Mouse (Mus musculus) hindlimb bud, embryonic 11.5 days (tissue): ENCODE data around the gene Efna5.

Experiments used
- DNase-seq: peaks from one replicate; pipeline ENCODE4 v3.0.0-alpha.2; 2012; ENCODE audit warnings: low read depth, low spot score; ENCODE audit errors: extremely low spot score

The Efna5 gene

DNA sequence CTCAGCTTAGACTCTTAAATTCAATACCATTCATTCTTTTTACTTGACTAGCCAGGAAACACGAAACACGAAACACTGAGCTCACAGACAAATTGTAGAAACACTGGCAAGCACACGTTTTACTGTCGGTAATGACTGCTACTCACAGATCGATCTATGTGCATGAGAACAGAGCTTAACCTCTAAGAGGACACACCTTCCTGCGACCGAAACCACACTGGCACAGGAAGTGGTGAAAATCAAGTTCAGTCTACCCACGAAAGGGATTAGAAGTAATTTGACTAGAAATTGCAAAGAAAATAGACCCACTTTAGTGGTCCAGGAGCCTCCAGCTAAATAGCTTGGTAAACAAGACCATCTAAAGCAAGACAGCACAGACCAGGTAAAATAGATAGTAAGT lies 23.8 kb downstream of the Efna5 start:
- no peak for DNase-seq

DNA sequence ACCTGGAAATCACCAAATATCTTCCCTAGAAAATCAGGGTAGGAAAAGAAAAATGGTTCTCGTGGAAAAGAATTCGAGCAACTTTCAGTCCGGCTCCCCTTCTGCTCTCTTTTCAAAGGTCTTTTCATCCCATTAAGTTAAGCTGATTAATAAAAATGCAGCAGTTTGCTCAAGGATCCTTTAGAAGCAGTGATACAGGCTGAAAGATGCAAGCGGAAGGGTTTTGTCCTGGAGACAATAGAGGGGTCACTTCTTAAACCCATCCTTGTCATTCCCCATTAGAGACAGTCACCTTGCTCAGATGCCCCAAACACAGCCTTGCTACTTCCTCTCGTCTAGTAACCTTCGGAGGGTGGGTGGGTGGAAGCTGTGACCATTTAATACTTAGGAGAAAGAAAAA lies 27.4 kb downstream of the Efna5 start:
- DNase-seq = no peak

DNA sequence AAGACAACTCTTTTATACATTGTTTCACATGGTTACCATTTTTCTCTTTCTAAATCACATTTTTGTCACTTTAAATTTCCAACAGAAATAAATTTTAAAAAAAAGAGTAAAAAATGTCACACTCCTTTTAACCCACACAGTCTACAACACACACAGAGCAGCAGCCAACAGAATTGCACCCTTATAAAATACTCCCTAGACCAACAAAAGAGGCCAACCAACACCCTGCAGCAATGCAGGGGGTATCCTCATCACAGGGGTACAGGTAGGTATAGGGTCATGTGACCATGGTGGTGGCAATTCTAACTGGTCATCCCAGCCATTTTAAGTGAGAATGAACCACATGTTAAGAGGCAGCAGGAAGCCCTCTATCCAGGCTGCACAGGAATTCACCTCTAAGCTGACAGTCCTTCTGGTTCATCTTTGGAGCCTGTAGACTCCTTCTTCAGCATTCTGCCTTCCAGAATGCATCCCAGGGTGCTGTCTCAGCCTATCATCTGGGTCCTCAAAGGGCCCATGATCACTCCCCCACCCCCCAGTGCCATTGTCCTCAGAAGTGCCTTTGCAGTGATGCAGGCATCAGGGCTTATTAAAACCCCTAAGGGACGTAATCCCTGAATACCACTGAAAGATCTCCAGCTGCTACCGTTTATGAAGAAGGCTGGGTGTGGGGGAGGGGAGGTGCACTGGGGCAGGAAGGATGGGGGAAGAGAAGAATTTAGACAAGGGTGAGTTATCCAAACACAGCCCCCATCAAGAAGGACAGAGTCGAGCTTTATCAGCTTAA lies 28.1 kb downstream of the Efna5 start:
- DNase-seq = no peak

DNA sequence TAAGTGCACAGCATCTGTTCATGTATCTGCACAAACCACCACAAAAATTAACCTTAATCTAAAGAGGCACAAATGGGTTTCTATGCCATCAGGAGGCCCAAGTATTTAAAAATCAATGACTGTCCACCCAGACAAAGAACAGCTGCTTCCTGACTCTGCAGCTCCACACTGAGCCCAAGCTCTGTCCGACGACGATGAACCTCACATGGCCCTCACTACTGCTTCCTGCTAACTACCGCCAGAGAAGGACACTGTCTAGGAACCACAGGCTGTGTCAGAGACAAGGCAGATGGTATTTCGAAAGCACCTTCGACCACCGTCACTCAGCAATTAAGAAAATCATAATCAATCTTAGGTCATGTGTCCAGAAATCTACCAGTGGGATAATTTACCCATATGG lies 29.8 kb downstream of the Efna5 start:
- no peak for DNase-seq

DNA sequence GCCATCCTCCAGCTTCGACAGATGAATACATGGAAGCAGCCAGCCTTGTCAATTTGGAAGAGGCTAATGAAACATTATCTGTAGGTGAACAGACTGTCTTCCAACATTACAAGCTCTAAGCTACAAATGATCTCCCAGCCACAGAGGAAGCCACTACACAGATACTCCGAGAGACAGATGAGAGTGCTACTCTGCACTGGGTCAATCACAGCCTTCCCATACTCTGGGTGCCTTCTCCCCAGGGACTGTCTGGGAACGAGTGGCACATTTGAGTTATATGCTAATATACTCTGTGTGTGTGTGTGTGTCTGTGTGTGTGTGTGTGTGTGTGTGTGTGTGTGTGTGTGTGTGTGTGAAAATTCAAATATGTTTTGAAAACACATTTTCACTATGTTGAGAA lies 30.5 kb downstream of the Efna5 start:
- no peak for DNase-seq

DNA sequence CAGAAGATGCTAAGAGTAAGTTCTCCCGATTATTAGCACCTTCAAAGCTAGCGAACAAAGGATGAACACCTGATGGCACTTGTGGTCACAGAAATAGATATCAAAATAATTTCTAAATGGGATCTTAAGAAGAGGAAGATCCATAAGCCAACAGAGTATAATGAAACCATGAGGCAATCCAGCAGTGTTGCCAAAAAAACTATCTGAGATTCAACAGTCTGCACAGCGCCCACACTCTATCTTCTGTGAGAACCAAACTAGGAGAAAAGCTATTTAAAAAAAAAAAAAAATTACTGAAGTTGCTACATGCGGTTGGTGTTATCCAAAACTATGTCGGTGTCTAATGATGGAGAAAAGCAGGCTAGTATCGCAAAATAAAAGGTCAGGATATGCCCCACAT lies 31.4 kb downstream of the Efna5 start:
- DNase-seq = no peak

DNA sequence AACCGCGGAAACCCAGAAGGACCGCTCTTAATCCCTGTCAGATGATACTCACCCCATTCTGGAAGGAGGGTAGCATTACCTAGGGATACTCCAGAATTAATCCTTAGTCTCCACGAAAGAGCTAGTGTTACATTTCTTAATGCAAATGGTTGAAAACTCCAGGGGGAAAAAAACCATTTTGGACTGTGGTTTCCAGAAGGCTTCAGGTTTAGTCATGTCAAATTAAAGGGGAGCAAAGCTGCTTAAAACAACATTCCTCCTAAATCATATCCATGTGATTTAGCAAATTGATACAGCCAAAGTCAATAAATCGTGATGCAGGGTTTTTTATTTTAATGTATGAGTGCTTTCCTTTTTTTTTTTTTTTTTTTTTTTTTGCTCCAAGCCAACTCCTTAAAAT lies 35.5 kb downstream of the Efna5 start:
- DNase-seq = no peak

DNA sequence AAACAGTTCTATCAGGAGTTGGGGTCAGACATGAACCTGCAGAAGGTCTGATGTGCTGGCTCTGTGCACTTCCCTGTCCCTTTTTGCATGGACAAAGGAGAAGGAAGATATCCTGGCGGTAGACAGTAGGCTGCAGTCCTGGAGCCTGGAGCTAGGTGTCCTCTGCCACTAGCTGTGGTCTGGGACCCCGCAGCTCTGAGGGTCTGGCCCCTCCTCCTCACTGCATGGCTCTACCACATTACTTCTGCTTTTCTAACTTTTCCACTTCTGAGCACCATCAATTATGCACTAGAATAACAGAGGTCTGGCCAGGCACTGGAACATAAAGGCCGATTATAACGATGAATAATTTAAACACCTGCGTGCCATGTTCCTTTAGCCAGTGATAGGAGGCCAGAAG lies 36.8 kb downstream of the Efna5 start:
- DNase-seq = no peak

DNA sequence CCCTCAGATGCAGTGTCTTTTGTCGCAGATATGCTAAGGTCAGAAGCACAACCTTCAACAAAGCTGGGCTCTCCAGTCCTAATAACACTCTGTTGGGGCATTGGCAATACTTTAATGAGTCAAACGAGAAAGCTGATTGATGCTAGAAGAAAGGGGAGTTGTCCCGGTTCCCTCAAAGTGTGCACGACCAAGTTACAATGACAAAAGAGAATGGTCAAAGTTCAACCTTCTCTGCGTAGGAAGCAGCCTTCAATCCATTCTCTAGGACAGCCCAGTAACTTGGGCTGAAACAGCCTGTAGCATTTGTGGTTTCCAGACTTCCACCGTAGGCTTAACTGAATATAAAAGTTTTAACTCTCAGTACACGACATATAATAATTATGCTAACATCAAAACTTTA lies 43.8 kb downstream of the Efna5 start:
- no peak for DNase-seq

DNA sequence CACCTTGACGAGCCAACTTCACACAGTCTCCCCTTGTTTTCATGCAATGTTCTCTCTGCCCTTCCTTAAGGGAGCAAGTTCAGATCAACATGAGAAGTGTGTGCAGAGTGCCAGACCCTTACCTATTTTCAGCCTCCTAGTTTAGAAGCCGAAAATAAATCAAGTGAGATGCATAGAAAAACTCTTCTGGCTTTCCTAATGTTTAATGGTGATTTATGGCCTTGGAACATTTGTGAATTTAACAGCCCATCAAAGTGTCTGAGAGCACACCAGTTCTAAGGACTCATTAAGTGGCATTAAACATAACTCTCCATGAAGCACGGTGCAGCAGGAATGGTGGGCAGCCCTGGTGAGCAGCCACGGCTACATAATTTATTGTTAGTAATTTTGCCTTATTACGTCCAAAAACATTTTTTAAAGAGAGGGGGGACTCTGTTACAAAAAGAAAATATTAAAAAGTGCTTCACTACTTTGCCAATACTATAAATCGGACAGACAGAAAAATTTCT lies 44.5 kb downstream of the Efna5 start:
- DNase-seq = peak; percentile 87

DNA sequence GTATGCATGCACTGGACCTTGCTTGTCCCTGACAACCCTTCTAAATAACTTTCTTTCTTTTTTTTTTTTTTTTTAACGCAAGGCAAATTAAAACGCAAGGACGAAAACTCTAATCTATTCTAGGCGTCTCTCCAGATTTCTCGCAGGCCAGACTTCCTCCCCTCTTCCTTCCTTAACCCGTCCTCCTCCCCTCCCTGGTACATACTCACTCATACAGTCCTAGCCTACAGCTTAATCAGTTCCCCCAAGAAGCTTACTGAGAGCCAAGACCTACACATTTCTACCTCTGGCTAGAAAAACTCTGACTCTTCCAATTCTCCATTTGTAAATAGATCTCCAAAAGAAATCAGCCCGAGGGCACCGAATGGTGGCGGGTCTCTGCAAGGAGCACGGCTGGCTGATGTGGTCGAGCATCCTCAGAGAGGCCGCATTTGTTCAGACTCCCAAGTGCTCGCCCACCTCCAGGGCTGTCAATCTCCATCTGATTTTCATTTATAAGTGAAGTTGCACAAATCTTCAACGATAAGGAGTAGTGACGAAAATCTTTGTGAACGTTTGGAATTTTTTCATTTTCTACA lies 48.5 kb downstream of the Efna5 start:
- DNase-seq = no peak

DNA sequence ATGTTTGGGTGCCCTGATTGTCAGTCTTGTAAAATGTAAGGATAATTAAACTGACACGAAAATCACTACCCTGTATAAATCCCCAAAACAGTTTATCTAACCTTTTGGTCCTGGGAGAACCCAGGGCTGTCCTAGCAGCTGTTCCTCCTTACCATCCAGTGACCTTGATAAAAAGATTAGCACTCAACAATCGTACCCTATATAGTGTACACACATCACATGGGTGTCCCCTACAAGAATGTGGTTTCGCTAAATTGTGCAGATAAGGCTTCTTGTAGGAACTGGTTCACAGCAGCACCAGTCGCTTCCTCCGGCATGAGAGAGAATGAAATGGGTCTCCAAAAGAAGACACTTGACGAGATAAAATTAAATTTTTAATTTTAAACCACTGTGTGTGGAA lies 53.6 kb downstream of the Efna5 start:
- no peak for DNase-seq

DNA sequence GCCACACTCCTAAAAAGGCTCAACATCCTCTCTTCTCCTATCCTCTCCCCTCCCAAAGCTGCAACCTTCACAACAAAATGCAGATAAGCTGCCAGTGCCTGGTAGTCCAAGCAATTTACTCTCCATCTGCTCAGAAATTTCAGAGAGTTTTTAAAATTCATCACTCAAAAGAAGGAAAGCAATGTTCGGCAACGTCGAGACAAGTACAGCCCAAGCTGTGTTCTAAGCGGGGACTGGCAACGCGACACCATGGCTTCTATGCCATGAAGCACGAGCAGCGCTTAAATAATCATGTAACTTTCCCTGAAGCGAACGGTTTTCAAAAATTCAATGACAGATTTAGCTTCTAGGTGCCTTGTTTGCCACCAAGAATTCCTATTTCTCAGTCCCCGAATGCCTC lies 59.9 kb downstream of the Efna5 start:
- DNase-seq = no peak

DNA sequence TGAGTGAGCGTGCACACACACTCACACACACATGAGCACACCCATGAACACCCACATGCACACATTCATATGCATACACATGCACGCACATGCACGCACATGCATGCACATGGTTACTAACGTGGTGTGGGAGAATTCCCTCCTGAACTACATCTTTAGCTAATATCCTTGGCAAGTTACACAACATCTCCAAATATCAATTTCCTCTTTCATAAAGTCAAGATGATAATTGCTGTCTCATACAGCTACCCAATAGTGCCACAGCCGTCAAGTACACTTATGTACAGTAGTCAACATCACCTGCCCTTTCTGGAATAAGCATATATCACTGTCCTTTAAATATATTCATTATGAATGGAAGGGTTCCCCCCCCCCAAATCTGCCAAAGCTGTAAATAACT lies 61.2 kb downstream of the Efna5 start:
- no peak for DNase-seq

DNA sequence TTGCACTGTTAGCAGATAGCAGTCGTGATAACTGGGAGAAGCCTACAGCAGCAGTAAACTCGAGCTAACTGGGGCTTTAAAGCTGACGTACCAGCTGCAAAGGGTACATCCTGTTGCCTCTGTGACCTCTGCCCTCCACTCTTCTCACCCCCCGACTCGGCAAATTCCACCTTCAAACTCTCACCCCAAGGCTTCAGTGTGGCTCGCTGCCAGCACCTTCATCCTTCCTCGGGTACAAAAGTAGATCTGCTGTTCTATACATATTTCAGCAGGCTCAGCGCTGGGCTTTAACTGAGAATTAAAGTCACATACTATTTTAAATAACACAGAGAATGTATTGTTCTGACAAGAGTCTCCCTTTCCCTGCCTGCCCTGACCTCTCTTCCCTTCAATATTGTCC lies 62.3 kb downstream of the Efna5 start:
- DNase-seq = no peak

DNA sequence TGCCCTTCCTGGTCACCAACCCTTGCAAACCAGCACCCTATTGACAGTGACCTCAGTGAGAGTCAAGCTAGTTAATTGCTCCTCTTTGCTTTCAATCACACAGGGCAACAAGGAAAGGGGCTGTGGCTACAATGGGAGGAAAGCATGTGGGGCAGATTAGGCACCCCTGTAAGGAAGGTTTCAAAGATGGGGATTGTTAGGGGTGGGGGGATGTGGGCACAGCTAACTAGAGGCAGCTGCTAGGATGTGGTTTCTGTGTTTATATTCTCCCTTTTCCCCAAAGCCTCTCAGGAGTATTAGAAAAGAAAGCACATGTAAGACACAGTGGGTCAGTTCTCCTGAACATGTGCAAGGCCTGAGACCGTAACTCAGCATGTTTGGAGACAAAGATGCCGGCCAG lies 62.8 kb downstream of the Efna5 start:
- no peak for DNase-seq

DNA sequence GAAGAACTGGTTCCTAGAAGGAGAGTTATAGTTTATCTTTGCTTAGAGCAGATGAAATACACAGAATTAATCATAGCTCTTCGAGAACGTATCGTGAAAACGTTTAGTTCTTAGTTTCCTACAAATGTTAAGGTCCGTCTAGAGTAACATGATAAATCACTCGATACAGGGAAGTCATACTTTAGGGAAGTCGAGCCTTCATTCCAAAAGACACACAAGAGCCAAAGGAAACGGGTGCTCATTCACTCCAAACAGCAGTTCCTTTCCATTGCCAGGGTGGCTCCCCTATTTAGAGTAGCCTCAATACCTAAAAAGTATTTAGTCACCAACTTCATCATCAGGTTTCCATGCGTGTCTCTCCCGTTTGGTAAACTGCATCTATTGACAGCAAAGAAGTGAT lies 64.2 kb downstream of the Efna5 start:
- DNase-seq = no peak

DNA sequence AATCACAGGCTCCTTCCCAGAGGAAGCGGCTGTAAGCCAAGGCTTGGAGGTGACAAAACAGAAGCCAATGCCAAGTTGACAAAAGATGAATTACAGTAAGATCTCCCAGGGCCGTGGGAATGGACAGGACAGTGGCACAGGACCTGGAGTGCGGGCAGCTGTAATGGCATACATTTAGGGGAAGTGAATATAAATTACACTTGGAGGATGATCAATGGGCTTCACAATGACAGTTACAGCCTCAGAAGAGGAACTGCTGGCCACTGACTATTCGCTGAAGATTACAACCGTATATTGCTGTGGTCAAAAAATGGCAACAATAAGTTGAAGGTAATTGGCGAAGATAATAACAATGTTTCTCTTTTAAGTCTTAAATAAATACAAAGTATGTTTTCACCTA lies 67.7 kb downstream of the Efna5 start:
- no peak for DNase-seq

DNA sequence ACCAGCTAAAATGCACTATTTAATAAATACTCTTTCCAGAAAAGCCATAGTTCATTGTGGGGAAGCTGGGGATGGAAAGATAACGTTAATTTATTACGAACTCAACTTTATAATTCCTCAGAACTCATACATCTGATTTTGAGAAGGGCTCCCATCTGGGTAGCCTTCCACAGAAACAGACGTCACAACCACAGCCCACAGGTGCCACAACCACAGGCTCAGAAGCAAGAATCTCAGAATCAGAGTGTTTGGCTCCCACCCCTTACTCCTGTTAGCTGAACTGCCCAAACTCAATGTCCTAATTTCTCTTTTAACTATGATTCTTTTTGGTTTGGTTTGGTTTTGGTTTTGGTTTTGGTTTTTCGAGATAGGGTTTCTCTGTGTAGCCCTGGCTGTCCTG lies 73.2 kb downstream of the Efna5 start:
- DNase-seq = no peak

DNA sequence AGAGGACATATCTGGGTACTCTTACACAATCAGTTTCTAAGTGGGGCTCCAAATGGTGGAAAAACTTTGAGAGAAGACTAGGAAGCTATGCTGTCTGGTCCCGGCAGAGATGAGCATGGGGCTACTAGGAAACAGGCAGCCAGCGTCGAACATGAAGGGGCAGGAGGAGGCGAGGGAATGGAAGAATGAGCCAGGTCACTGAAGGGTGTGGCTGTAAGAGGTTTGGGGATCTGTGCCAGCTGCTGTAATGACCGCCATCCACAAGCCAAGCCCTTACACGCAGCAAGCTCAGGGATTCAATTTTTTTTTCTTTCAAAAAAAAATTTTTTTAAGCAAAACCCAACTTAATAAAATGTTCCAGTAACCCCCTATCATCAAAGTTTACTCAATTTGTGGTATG lies 74.5 kb downstream of the Efna5 start:
- no peak for DNase-seq

DNA sequence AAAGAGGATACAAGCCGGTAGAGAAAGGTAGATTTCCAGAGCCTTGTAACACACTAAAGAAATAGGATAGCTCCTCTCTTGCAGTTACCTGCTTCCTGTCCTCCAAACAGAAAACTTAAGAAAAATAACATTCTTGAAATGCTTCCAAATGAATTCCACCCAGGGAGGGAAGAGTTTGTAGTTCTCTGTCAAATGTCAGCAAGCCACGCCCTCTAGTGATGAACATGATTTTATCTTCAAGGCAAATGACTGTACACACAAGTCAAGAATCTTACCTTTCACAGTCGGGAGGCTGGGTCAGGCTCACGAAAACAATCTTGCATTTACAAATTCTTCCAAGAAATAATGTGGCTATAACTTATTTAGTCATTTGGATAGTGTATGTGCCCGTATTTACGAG lies 78.4 kb downstream of the Efna5 start:
- DNase-seq = no peak

DNA sequence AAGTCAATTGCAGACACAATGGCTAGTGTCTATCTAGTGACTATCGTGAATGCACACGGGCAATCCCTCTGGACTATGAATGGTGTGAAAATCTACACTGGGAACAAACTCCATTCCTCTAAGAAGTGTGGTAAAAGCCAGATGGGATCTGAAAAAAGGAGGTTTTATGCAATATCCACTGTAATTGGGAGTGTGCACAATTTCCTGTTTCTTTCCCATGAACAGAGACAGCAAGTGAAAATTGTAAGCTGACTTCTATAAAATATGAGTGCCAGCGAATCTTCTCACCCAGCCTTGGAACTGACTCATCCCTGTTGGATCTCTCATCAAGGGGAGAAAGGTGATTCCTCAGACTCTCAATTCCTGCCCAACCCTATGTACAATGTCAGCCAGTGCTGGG lies 83.8 kb downstream of the Efna5 start:
- DNase-seq = no peak
